Mouse (Mus musculus) lung, postnatal 0 days (tissue): ENCODE measurements around the gene Myo5a.

Experiments
- CTCF ChIP-seq: IDR thresholded peaks from 2 replicates; pipeline ENCODE4 v1.5.1; 2016; ENCODE audit warnings: antibody characterized with exemption, mild to moderate bottlenecking
- EP300 ChIP-seq: IDR thresholded peaks from 2 replicates; pipeline ENCODE4 v1.6.1; 2016; ENCODE audit warnings: antibody characterized with exemption, mild to moderate bottlenecking, control low read depth

DNA sequence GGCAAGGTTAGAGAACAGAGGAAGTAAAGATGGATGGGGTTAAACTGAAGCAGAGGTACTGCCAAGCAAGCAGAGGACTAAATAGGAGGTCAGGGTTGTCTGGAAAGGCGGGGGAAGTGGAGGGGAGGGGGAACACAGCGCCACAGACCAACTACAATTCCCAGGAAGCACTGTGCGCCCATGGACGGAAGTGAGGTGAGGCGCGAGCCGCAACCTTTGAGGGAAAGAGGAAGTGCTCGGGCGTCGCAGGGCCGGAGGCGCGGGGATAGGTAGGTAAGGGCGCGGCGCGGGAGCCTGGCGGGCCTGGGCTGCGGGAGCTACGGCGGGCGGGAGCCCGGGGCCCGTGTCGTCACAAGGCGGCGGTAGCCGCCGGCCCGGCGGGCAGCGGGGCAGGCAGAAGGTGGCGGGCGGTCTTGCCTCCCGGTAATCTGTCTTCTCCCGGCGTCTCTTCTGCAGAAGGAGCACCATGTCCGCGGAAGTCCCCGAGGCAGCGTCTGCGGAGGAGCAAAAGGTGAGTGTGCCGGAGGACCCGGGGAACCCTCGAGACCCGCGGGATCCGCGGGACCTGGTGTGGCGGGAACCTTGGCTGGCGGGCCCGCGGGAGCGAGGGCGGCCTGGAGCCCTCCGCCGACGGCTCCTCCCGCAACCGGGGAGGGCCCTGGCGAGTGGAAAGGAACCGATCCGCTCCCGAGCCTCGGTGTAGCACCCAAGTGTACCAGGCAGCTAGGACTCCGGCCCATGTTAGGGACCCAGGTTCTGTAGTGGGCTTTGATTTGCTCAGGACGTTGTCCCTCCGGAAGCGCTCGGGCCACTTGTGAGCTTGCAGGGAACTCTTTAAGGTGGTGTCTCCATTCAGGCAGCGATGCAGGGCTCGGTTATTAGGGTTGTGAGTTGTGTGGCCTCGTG lies 33.1 kb upstream of the Myo5a start, which contains the start of gene Arpp19:
- TF ChIP-seq CTCF (no peak), EP300 (no peak)
